Mouse (Mus musculus) limb, embryonic 15.5 days (tissue): ENCODE results near the gene Nemp1. TPM values are rescaled to one million over a fixed set of nuclear protein-coding genes. Genes with fewer than 3 reads are reported as not detected.

ENCODE experiments used
- ATAC-seq: fragments of 200-750 bp; cut with Nextera tagmentation; 2 replicates; pipeline ENCODE4 v1.8.0; 2017; ENCODE audit warnings: low read depth, moderate TSS enrichment; ENCODE audit not compliant: insufficient number of reproducible peaks, low FRiP score, low TSS enrichment
- H3K27ac ChIP-seq: fragments of 300-500 bp; sonication (generic); 2 replicates; pipeline ENCODE4 v1.5.1; 2015; ENCODE audit warnings: moderate library complexity, mild to moderate bottlenecking, inconsistent platforms
- H3K27me3 ChIP-seq: fragments of 300-500 bp; sonication (generic); 2 replicates; pipeline ENCODE4 v1.6.1; 2015; ENCODE audit warnings: inconsistent platforms
- H3K36me3 ChIP-seq: fragments of 300-500 bp; sonication (generic); 2 replicates; pipeline ENCODE4 v1.6.1; 2015; ENCODE audit warnings: inconsistent platforms
- H3K4me1 ChIP-seq: fragments of 300-500 bp; sonication (generic); 2 replicates; pipeline ENCODE4 v1.6.1; 2015; ENCODE audit warnings: inconsistent platforms
- H3K4me2 ChIP-seq: fragments of 300-500 bp; sonication (generic); 2 replicates; pipeline ENCODE4 v1.6.1; 2015; ENCODE audit warnings: mild to moderate bottlenecking, inconsistent platforms
- H3K4me3 ChIP-seq: fragments of 300-500 bp; sonication (generic); 2 replicates; pipeline ENCODE4 v1.5.1; 2015; ENCODE audit warnings: mild to moderate bottlenecking, inconsistent platforms
- H3K9ac ChIP-seq: fragments of 300-500 bp; sonication (generic); 2 replicates; pipeline ENCODE4 v1.6.1; 2015; ENCODE audit warnings: inconsistent platforms
- H3K9me3 ChIP-seq: fragments of 300-500 bp; sonication (generic); 2 replicates; pipeline ENCODE4 v1.6.1; 2016; ENCODE audit warnings: inconsistent platforms
- WGBS: fragments of 180-500 bp; shearing (Covaris S2); methylation state at CpG from one replicate; pipeline ENCODE4 v1.1.7; 2015; 5-methylcytosine and 5-hydroxymethylcytosine counted together
- polyA plus RNA-seq: library from polyadenylated mRNA; unstranded; fragments of >200 nt; fragmentation: Nextera tagmentation; extraction: Ambion mirVana; gene quantifications from 2 replicates; pipeline ENCODE4 v1.2.1, GENCODE M21; 2015

Gene Nemp1
- polyA plus RNA-seq, 1 experiment from 2014 or later = 8.5 TPM

DNA sequence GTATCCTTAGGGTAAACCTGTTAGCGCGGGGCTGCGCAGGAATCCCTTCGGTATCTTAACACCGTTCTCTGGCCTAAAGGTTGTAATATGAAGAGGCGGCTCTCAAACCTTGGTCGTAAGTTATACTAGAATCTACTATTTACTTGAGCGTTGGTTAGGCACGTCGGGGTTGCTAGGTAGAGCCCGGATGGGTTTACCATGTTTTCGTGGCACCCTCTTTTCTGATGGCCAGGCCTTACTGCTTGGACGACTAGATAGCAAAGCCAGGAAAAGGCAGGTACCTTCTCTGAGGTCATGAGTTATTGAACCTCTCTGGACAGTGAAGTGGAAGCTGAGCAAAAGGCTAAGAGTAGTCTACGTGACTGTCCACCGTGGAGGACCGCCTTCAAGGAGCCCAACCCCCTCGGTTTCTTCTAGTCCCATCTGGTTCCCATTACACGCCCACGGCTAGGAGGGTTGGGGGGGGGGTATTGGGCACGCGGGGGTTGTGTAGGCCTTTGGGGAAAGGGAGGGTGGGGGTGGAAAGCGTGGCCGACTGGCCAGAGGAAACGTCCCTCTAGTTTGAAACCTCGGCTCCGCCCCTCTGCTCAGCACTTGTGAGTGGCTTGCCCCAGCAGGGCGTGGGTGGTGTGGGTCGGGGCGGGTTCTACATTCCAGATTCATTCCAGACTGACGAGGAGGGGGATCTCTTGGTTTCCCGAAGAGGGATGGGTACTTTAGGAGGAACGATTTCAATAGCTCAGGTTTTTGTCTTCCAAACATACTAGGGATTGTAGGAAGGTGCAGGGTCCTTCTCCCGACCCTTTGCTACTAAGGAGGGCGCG is 780 bp downstream of the Nemp1 start:
- under 1% methylated on average over 35 of the region's 35 CpGs for WGBS
- Histone ChIP-seq H3K36me3 (peaks cover 22% of the 10 kb centered on the region), H3K9me3 (no peaks in the 10 kb centered on the region), H3K9ac (peak overlapping the region; percentile 79), H3K27me3 (no peaks in the 10 kb centered on the region), H3K4me3 (peak overlapping the region; percentile 74), H3K4me2 (peak overlapping the region; percentile 72), H3K4me1 (peaks cover 63% of the 10 kb centered on the region), H3K27ac (peak overlapping the region; percentile 99)
- ATAC-seq = peak; percentile 83

DNA sequence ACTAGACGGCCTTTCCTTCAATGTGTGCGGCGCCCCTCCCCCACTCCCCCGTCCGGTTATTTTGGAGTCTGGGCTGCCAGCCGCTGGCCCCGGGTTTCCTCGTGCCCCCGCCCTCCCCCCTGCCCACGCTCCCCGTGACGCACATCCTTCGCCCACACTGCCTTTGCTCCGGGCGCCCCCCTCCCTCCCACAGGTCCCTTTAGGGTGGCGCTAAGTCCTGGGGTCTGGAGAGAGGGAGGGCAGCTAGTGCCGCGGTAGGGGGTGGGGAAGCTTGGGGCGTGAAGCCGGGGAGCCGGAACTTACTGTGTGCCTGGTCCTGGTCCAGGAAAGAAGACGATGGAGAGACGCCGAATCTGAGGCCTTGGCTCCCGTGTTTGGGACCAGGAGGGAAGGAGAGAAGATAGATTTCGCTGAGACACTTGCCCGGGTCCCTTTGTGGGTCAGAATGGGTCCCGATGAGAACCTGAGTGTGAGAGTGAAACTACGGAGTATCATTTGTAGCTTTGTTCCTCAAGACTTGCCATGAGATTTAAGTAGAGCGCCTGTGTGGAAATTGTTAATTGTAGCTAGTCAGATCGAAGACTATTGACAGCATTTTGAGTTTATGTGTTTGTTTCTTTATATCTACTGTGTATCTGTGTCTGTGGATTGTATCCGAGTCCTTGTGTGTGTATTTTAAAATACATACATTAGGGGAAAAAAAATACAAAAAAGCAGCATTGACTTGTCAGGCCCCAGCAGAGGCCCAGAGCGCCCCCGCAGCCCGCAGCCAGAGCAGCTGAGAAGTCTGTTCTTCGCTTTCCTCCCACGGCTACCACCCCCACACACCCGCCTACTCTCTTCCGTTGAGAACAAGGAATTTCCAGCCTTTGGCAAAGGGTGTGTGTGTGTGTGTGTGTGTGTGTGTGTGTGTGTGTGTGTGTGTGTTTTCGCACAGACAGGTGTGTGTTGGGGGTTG is 1.7 kb downstream of the Nemp1 start, which contains the start of gene Nab2:
Gene Nab2, minus strand, starts transcription at position 476 of the 958 bp plus-strand sequence.
- H3K4me1 ChIP-seq = peaks cover 54% of the 10 kb centered on the region
- H3K4me2 ChIP-seq = peak within 1 kb of the TSS; percentile 72
- H3K27ac ChIP-seq = peak within 1 kb of the TSS; percentile 99
- H3K4me3 ChIP-seq = peak within 1 kb of the TSS; percentile 74
- peaks cover 13% of the 10 kb centered on the region for H3K36me3 ChIP-seq
- WGBS = under 1% methylated on average over 35 of the region's 40 CpGs
- H3K9me3 ChIP-seq = no peaks in the 10 kb centered on the region
- peak; percentile 58 for ATAC-seq
- peak within 1 kb of the TSS; percentile 79; the same call in 1 of the 2 replicates for H3K9ac ChIP-seq
- no peaks in the 10 kb centered on the region for H3K27me3 ChIP-seq

DNA sequence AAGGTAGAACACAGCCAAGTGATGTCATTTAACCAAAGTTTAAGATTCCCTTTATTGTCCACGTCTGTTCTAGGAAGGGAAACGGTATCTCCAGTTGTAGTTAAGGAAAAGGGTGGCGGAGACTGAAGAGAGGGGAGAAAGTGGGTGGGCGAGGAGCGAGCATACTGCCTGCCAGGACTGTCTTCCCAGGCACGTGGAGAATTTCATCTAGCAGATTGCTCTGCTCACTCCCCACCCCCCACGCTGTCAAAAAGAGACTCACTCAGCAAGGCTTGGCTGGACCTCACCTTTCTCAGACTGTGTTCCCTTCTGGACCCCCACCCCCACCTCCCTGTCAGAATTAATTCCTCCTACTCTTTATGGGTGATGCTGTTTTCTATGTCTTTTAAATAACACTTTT is 2.5 kb downstream of the Nemp1 start:
- ATAC-seq = no peak
- Histone ChIP-seq H3K9ac (no peak overlapping the region), H3K9me3 (no peaks in the 10 kb centered on the region), H3K4me1 (peaks cover 46% of the 10 kb centered on the region), H3K27ac (peak overlapping the region; percentile 99), H3K36me3 (peaks cover 6% of the 10 kb centered on the region), H3K4me3 (peak overlapping the region; percentile 74), H3K27me3 (no peaks in the 10 kb centered on the region), H3K4me2 (peak overlapping the region; percentile 72)
- WGBS = 5% methylated on average over 7 of the region's 7 CpGs

DNA sequence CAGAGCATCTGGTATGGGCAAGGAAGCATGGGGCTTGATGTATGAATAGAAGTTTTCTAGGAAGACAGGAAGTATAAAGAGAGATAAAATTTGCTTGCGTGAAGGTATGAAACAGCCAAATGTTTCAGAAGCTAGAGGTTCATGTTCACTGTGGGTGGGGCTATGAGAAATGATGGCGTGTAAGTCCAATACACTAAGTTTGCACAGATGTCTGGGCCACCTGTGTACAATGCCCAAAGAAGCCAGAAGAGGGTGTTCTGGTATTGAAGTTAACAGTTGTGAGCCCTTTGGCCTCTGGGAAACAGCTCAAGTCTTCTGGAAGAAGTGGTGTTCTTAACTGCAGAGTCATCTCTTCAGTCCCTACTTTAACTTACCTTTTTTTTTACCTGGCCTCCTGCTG is 3.5 kb downstream of the Nemp1 start:
- no peaks in the 10 kb centered on the region for H3K9me3 ChIP-seq
- no peak overlapping the region for H3K4me2 ChIP-seq
- H3K27ac ChIP-seq = peak overlapping the region; percentile 99; the same call in 1 of the 2 replicates
- peaks cover 36% of the 10 kb centered on the region for H3K4me1 ChIP-seq
- no peaks in the 10 kb centered on the region for H3K36me3 ChIP-seq
- ATAC-seq = no peak
- H3K9ac ChIP-seq = no peak overlapping the region
- no peaks in the 10 kb centered on the region for H3K27me3 ChIP-seq
- 73% methylated on average over 2 of the region's 2 CpGs for WGBS
- no peak overlapping the region for H3K4me3 ChIP-seq

DNA sequence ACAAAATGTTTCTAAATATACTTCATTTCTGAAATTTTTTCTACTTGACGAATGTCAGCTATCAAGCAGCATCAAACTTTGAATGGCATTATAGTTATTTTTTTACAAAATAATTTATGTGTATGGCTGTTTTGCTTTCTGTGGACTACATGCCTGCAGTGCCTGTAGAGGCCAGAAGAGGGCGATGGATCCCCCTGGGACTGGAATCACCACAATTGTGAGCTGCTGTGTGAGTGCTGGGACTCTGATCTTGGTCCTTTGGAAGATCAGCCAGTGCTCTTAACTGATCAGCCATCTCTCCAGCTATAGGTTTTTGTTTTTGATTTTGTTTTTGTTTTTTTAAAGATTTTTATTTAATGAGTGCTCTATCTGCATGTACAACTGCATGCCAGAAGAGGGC is 4.6 kb downstream of the Nemp1 start:
- Histone ChIP-seq H3K4me3 (no peak overlapping the region), H3K9me3 (no peaks in the 10 kb centered on the region), H3K36me3 (no peaks in the 10 kb centered on the region), H3K4me2 (no peak overlapping the region), H3K27me3 (no peaks in the 10 kb centered on the region), H3K9ac (no peak overlapping the region), H3K27ac (no peak overlapping the region), H3K4me1 (peaks cover 34% of the 10 kb centered on the region)
- ATAC-seq = no peak
- WGBS = 34% methylated on average over 2 of the region's 2 CpGs

DNA sequence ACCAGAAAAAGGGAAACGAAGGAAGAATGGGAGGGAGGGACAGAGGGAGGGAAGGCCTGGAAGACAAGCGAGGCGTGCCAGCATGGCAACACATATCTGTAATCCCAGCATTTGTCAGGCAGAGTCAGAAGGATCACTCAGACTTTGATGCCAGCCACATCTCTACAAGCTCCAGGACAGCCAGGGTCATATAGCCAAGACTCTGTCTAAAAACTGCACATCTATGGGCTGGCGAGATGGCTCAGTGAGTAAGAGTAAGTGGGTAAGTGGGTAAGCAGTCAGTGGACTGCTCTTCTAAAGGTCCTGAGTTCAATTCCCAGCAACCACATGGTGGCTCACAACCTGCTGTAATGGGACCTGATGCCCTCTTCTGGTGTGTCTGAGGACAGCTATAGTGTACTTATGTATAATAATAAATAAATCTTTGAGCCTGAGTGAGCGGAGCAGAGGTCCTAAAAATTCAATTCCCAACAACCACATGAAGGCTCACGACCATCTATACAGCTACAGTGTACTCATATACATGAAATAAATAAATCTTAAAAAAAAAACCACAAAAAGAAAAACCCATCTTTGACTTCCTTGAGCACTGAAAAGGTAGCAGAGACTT is 7.5 kb downstream of the Nemp1 start:
- Histone ChIP-seq H3K9me3 (no peaks in the 10 kb centered on the region), H3K9ac (no peak overlapping the region), H3K4me3 (no peak overlapping the region), H3K27ac (no peak overlapping the region), H3K4me1 (peaks cover 28% of the 10 kb centered on the region), H3K36me3 (no peaks in the 10 kb centered on the region), H3K4me2 (no peak overlapping the region), H3K27me3 (no peaks in the 10 kb centered on the region)
- WGBS = 94% methylated on average over 6 of the region's 6 CpGs
- ATAC-seq = no peak

DNA sequence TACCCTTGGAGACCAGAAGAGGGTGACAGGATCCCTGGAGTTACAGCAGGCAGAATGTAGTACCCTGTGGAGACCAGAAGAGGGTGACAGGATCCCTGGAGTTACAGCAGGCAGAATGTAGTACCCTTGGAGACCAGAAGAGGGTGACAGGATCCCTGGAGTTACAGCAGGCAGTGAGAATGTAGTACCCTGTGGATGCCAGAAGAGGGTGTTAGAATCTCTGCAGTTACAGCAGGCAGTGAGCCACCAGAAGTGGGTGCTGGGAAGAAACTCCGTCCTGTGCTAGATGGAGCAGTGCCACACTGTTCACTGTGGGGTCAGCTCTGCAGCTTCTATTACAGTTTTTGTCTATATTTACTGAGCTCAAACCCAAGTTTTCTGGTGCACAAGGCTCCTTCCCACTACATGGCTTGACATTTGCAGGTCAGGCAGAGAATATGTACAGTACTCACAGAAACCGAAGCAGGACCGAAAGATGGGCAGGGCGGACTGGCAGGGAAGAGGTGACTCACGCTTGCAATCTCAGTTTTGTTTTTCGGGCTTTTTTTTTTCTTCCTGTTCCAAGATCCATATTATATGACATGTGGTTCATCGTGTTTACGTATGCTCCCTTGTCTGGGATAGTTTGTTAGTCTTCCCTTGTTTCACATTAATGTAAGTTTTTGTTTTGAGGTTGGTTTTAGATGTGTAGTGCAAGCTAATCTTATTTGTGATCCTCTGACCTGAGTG is 8.3 kb downstream of the Nemp1 start:
- Histone ChIP-seq H3K9ac (no peak overlapping the region), H3K4me2 (no peak overlapping the region), H3K36me3 (no peaks in the 10 kb centered on the region), H3K9me3 (no peaks in the 10 kb centered on the region), H3K27me3 (no peaks in the 10 kb centered on the region), H3K27ac (peak overlapping the region; percentile 73), H3K4me3 (no peak overlapping the region), H3K4me1 (peaks cover 21% of the 10 kb centered on the region)
- WGBS = 79% methylated on average over 8 of the region's 8 CpGs
- ATAC-seq = no peak

DNA sequence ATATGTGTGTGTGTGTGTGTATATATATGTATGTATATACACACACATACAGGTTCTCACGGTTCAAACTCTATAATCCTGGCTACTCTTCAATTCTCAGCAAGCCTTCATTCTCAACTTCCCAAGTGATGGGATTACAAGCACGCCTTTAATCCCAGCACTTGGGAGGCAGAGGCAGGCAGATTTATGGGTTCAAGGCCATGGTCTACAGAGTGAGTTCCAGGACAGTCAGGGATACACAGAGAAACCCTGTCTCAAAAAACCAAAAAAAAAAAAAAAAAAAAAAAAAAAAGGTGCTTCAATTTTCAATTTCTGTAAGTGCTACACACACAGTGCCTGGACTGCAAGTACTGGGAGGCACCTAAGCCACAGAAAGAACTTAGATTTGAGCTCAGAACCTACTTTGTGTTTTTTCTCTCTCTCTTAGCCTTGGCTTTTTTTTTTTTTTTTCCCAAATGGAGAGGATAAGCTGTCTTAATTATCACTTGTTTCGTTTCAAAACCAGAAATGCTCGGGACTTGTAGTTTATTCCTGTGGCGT is 9.2 kb downstream of the Nemp1 start:
- Histone ChIP-seq H3K9ac (no peak overlapping the region), H3K9me3 (no peaks in the 10 kb centered on the region), H3K36me3 (no peaks in the 10 kb centered on the region), H3K4me3 (peak overlapping the region; percentile 75), H3K4me2 (peak overlapping the region; percentile 79), H3K27ac (peak overlapping the region; percentile 86), H3K4me1 (peaks cover 17% of the 10 kb centered on the region), H3K27me3 (no peaks in the 10 kb centered on the region)
- no peak for ATAC-seq
- 48% methylated on average over 5 of the region's 5 CpGs for WGBS

DNA sequence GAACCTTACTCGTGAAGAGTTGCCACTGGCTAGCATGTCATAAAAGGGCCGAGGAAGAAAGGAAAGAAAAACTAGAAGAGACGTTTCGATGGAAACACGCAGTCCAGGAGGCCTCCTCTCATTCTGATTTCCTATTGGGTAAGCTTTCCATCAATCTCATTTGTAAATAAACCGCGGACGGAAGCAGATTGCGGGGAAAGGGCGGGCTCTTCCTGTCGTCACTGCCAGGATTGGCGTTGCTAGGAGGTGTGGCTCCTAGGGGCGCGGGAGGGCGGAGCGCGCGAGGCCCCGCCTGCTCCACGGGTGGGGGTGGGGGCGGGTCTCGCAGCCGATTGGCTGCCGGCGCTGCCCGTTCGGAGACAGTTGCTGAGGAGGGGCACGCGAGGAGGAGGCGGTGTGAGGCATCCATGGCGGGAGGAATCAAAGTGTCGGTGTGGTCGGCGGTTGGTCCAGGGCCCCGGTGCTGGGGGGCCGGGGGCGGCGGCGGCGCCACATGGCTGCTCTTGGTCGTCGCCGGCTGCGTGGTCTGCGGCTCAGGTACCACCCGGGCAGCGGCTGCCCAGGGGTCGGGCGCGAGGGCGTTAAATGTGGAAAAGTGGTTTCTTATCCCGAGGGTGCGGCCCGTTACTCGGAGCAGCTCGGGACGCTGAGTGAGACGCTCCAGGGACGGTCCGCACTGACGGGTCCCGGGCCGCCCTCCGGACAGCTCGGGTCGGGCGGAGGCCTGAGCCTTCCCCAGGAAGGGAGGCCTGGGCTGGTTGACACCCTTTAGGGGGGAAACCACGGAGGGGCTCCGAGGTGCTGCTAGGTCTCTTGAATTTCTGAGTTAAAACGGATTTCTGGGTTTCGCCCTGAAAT is 10.2 kb downstream of the Nemp1 start:
- under 1% methylated on average over 61 of the region's 71 CpGs for WGBS

DNA sequence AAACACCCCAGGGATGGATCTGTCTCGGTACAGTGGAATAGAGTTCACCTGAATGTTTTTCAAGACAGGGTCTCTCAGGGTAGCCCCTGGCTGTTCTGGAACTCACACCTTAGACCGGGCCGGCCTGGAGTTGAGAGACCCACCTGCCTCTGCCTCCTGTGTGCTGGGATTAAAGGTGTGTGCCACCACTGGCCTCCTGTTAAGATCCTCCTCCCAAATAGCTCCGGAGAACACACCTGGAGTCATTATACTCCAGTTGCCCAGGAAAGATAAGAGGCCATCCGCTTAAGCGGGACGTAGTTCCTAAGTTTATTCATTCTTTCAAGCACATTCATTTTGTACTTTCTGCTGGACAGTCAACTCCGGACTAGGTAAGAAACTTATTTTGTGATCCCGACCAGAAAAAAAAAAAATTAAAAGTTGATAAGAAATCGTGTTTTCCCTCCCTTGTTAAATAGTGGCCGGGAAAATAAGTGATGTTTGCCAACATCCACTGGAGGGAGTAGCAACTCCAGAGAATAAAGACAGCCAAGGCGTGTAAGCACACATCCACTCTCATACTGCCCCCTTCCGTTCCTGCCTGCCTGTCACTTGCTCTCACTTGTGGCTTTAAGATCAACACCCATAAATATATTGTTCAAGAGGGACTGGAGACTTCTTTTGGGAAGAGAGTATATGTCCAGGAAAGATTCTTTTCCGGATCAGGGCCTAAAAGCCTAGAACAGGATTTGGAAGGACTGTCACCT is 11.1 kb downstream of the Nemp1 start:
- Histone ChIP-seq H3K4me3 (peak overlapping the region; percentile 75), H3K36me3 (no peaks in the 10 kb centered on the region), H3K9ac (peak overlapping the region; percentile 54), H3K4me2 (peak overlapping the region; percentile 79), H3K27me3 (no peaks in the 10 kb centered on the region), H3K9me3 (no peaks in the 10 kb centered on the region), H3K27ac (peak overlapping the region; percentile 55), H3K4me1 (peaks cover 17% of the 10 kb centered on the region)
- 11% methylated on average over 14 of the region's 14 CpGs for WGBS
- no peak for ATAC-seq

More for the DNA sequence above, 10.2 kb downstream of the Nemp1 start:
- H3K27ac ChIP-seq = peak overlapping the region; percentile 86
- H3K9ac ChIP-seq = peak overlapping the region; percentile 54
- no peaks in the 10 kb centered on the region for H3K9me3 ChIP-seq
- peak overlapping the region; percentile 75 for H3K4me3 ChIP-seq
- peaks cover 17% of the 10 kb centered on the region for H3K4me1 ChIP-seq
- H3K27me3 ChIP-seq = no peaks in the 10 kb centered on the region
- peak overlapping the region; percentile 79 for H3K4me2 ChIP-seq
- ATAC-seq = peak; percentile 97
- no peaks in the 10 kb centered on the region for H3K36me3 ChIP-seq
